Mouse (Mus musculus) thymus, postnatal 0 days (tissue): ENCODE results near the gene Noxo1. TPM values are rescaled to one million over a fixed set of nuclear protein-coding genes. Genes with fewer than 3 reads are reported as not detected.
"Not testable (repeated sequence)": the region's sequence is repeated elsewhere in the genome, so short reads cannot be mapped to it uniquely, and the experiment has no call there.

ENCODE experiments used
- DNase-seq: peaks from one replicate; pipeline ENCODE4 v3.0.0-alpha.2; 2015; ENCODE audit warnings: low spot score
- polyA plus RNA-seq: library from polyadenylated mRNA; unstranded; fragments of >200 nt; fragmentation: Nextera tagmentation; extraction: Ambion mirVana; gene quantifications from 2 replicates; pipeline ENCODE4 v1.2.1, GENCODE M21; 2015

Noxo1 gene
- polyA plus RNA-seq, 1 experiment from 2014 or later: 3.0 TPM

DNA sequence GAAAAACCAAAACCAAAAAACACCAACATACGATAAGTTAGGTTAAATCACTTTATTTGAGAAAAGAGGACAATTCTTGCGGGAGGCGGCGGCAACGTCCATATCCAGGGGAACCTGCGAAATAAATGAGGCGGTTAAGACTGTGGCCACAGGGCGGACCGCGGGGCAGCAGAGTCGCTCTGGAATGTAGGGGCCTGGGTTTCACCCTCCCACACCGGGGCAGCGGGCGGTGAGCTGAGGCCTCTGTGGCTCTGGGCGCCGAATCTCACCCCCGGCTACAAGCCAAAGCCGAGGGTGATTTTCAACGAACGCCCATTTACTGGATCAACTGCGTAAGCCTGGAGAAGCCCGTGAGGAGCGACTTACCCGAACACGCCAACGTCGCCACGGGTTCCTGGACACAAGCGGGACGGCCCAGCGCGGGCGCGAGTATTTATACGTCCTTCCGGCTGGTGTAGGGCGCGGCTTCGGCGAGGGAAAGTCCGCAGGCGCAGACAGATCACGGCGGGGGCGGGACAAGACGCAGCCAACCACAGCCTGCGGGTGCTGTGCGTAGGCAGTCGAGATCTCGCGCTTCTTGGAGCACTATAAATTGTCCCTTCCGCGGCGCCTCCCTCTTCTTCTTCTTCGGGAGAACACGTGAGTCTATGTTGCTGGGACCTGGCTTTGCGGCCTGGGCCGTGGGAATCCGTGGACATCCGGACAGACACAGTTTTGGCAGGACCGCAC, 23.6 kb downstream of the Noxo1 start:
- DNase-seq: peak; percentile 98

DNA sequence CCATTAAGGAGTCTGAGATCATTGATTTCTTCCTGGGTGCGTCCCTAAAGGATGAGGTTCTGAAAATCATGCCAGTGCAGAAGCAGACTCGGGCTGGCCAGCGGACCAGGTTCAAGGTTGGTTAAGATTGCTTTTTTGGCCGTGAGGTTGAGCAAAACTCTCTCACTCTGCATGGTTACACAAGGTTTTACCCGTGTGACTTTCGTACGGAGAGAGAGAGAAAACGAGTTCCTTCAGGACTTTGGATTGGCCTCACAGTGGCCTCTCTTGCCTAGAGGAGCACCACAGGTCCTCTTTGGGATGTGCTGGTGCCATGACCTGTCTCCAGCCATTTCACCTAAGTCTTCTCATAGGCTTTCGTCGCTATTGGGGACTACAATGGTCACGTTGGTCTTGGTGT, 24.6 kb downstream of the Noxo1 start:
- DNase-seq: not testable (repeated sequence)

DNA sequence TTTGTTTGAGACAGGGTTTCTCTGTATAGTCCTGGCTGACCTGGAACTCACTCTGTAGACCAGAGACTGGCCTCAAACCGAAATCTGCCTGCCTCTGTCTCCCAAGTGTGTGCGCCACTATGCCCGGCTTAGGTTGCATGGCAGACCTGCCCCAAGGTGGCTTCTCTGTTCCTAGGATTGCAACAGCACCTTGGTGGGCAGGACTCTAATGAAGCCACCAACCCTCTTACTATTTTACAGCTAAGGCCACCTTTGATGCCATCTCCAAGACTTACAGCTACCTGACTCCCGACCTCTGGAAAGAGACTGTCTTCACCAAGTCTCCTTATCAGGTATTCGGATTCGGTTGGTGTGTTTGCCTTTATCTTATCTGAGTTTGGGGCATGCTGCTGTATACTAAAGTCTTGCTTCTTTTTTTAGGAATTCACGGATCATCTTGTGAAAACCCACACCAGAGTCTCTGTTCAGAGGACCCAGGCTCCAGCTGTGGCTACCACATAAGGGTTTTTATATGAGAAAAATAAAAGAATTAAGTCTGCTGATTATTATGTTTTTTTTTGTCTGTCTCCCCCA, 25.4 kb downstream of the Noxo1 start:
- not testable (repeated sequence) for DNase-seq

DNA sequence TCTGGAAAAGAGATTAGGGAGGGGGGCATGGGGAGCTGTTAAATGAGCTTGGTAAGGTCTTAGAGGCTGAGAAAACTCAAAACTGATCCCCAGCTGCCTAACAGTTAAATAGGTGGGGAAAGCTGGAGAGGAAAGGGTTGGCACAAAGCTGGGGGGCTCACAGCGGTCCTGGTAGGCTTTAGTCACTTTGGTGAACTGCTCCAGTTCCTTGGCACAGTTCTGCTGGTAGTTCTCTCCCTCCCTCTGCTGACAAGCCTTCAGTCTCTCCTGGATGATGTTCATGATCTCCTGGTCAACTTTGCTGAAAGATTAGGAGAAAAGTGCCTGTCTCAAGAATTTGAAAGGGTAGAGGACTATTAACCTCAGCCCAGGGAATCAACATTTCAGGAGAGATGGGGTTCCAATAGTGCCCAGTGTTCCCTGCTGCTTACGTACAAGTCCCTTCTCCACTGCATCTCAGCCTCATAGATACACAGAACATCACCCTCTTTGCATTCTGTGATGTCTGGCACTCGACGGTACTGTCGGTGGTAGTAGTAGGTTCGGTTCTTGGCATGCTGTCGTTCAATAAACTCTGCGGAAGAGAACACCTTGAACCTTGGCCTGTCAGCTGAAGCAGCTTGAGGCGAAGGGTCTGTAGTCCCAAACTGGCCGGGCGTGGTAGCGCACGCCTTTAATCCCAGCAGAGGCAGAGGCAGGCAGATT, 26.3 kb downstream of the Noxo1 start:
- DNase-seq: no peak

DNA sequence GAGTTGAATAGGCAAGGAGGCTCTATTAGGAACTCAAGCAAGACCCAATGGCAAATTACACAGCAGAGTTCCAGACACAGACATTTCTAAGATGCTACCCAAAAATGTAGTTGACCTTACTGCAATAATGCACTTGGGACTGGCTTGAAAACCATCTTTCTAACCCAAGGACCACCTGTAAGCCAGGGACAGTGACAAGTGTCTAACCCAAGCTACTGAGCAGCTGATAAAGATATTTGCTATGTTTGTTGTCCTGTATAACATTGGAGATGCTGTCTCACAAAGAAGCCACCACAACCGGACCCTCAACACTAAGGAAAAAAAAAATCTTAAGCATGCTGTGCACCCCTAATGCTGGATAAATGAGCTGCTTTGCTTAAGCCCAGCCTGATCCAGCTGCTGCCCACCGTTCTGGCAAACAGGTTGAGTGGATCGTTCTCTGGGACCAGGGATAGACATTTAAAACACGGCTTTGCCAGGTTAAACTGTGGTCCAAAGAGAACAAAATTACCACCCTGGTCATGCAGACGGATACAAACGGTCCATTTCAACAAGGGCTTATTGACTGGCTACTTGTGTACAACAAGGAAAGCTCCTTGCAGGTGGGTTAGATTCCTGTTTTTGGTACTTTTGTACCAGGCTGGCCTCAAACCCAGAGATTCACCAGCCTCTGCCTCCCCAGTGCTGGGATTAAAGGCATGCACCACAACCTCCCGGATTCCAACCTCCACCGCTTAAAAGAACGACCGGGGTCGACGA, 27.3 kb downstream of the Noxo1 start:
- no peak for DNase-seq

DNA sequence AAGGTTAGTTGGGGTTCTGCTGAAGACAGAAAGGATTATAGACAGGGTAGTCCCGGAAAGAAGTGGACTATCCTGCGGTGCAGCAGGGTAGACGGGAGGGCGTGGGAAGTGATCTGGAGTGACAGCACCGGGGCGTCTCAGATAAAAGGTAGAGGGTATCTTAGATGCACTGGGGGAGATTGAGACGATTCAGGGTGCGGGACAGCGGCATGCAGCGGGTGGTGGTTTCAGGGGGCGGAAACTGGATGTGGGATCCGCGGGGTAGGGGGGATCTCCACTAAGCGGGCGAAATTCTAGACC, 27.8 kb downstream of the Noxo1 start:
- peak; percentile 50 for DNase-seq

DNA sequence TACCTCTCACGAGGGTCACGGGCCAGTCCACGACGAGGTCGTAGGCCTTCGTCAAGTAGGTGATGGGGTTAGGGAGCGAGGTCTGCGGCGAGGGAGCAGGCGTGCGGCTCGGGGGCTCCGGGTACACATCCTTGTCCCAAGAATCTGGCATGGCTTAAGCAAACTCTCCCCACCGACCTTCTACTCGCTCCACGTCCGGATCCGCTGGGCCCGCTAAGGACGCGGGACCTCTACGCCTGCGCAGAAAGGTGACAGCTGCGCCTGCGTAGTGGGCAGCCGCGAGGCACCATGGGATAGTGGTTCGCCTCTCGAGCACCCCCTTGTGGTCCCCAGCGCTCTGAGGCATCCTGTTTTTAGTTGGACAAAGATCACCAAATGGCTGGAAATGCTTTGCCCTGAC, 28.1 kb downstream of the Noxo1 start, which contains the start of gene Ndufb10:
TSS of gene Ndufb10 (minus strand) at position 295 of the 400 bp plus-strand sequence.
- peak; percentile 95 for DNase-seq

DNA sequence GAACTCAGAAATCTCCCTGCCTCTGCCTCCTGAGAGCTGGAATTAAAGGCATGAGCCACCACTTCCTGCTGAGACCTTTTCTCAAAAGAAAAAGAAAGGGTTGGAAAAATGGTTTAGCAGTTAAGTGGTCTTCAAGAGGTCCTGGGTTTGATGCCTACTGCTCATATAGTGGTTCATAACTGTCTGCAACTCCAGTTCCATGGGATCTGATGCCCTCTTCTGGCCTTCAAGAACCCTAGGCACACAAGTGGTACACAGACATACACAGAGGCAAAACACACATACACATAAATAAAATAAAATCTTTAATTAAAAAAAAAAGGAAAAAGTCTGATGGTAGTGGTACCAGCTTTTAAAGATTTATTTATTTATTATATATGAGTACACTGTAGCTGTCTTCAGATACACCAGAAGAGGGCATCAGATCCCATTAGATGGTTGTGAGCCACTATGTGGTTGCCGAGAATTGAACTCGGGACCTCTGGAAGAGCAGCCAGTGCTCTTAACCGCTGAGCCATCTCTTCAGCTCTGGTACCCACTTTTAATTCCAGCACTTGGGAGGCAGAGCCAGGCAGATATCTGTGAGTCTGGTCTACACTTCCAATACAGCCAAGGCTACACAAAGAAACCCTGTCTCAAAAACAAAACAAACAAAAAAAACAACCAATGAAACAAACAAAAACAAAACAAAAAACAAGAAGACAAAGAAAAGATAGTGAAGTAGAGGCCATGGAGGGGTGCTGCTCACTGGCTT, 29.8 kb downstream of the Noxo1 start:
- DNase-seq: no peak

DNA sequence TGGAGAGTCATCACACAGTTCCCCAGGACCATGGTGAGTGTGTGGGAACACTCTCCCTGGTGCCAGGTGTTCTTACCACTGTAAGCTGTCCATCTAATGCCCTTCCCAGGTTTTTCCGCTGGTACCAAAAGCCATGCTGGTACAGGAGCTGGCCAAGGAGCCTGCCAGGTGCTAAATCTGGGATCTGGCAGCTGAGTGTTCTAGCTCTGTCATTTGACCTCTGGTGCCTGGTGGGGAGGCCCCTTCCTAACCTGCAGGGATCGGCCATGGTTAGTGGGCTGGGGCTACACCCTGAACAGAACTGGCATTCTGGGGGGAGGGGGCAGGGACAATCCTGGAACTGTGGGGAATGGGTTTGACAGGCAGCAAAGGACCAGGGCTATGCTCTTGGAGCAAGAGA, 31.6 kb downstream of the Noxo1 start, which contains the start of gene Rpl3l:
TSS of gene Rpl3l (plus strand) at position 203 of the 400 bp plus-strand sequence.
- no peak for DNase-seq

DNA sequence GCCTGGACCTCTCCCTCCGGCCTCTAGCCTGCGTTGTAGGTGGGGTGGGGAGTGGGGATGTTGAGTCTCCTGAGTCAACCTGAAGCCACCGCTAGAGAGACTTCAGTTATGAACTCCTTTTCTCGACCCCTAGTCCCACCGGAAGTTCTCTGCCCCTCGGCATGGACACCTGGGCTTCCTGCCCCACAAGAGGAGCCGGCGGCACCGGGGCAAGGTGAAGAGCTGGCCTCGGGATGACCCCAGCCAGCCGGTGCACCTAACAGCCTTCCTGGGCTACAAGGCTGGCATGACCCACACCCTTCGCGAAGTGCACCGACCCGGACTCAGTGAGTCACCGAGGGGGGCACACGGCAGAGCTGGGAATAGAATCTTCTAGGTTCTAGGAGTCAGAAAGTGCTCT, 32.1 kb downstream of the Noxo1 start:
- DNase-seq: no peak

DNA sequence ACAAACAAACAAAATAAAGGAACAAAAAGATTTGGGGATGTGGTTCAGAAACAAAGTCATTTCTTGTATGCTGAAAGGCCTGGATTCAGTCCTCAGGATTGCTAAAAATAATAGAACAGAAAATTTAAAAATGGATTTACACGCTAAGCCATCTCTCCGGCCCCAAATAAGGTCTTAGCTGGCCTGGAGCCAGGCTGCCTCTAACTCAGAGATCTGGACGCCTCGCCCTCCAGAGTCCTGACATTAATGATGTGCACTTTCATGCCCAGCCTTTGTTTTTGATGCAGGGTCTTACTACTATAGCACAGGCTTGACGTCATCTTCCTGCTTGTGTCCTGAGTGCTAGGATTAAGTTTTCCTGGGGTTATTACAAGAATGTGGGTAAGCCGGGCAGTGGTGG, 33.0 kb downstream of the Noxo1 start:
- DNase-seq: no peak

DNA sequence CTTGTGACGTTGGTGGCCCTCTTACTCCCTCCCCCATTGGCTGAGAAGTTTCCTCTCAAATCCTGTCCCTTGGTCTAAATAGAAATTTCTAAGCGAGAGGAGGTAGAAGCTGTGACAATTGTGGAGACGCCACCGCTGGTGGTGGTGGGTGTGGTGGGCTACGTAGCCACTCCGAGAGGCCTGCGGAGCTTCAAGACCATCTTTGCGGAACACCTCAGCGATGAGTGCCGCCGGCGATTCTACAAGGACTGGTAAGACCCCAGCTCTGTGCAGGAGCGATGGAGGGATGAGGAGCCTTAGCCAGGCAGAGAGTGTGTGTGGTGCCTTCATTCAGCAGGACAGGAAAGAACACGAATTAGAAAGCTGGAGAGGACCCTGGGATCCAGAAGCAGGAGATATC, 34.8 kb downstream of the Noxo1 start:
- DNase-seq: no peak

DNA sequence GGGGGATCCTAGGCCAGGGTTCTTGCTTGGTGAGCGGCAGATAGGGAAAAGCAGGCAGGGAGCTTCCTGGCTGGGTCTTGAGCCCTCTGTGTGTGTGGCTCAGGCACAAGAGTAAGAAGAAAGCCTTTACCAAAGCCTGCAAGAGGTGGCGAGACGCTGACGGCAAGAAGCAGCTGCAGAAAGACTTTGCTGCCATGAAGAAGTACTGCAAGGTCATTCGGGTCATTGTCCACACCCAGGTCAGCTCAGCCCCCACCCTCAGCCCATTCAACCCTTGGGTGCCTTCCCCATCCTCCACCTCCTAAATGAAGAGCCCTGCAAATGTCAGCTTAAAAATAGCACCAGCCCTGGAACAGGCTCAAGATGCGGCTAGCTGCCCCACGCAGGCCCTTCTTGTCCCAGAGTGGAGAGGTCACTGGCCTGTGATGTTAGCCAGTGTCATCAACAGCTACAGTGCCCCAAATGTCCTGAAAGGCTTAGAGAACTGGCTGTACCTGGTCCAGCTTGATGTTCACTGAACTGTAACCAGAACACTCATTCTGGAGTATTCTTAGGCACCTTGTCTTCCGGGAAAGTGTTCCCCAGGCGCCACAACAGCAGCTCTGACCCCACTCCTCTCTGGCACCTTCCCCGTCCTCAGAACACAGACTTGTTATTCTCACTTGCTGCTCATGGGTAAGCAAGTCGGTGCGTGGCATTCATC, 36.4 kb downstream of the Noxo1 start:
- no peak for DNase-seq

DNA sequence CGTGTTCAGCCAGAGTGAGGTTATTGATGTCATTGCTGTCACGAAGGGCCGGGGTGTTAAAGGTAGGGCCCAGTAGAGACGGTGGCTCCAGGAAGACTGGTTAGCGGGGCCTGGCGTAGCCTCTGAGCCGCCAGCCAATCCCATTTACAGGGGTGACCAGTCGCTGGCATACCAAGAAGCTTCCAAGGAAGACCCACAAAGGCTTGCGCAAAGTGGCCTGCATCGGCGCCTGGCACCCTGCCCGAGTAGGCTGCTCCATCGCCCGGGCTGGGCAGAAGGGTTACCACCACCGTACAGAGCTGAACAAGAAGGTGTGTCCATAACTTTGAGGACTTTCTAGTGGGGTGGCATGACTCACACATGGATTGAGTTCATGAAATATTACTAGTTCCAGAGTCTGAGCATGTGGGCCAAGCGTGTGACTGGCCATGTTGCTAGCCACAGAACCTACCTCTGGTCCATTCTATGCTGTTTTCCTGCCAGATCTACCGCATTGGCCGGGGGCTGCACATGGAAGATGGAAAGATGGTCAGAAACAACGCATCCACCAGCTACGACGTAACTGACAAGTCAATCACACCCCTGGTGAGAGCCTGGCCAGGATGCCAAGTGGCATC, 37.5 kb downstream of the Noxo1 start:
- no peak for DNase-seq

DNA sequence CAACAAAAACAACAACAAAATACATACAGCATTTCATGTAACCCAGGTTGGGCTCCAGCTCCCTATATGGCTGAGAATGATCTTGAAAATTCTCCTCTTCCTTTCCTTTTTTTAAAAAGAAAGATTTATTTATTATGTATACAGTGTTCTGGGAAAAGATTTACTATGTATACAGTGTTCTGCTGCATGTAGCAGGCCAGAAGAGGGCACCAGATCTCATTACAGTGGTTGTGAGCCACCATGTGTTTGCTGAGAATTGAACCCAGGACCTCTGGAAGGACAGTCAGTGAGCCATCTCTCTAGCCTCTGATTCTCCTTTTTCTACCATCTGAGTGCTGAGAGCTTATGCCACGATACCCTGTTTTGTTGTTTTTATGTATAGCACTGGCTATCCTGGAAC, 38.5 kb downstream of the Noxo1 start:
- no peak for DNase-seq

DNA sequence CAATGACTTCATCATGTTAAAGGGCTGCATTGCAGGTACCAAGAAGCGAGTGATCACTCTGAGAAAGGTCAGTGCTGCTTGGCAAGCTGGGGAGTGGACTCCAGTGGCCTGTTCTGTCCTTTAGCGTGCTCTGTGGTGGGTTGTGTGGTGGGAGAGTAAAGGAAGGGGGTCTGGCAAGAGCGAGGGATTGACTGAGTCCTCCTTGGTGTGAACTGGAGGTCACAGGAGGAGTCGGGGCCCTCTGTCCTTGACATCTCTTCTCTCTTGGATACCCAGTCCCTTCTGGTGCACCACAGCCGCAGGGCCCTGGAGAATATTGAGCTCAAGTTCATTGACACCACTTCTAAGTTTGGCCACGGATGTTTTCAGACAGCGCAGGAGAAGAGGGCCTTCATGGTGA, 39.4 kb downstream of the Noxo1 start:
- no peak for DNase-seq

DNA sequence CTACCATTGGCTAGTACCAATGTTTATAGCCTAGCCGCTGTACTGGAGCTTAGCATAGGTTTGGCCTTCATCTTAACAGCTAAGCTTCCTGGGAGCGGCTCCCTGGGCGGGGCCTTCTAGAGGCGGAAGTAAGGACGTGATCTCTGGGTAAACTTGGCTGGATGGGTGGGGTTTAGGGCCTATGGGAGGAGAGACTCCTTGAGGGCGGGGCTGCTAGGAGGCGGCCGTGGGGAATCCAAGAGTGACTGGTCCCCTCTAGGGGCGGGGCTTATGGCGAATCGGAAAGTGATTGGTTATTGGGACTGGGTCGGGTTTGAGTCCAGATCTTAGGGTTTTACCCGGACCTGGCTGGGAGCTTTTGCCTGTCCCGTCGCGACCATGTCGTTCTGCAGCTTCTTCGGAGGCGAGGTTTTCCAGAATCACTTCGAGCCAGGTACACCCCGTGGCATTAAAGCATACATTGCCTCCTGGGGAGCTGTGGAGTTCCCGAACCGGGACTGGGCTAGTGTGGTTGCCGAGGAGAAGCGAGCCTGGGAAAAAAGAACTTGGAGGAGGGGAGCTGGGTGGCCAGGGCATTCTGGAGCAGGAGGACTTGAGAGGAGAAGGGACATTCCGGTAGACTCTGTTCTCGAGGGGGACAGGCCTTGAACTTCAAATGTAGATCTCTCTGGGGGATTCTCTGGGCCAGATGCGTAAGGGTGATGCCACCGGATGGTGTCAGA, 40.5 kb downstream of the Noxo1 start, which contains the start of gene Msrb1:
TSS of gene Msrb1 (plus strand) at position 313 of the 722 bp plus-strand sequence.
- peak; percentile 98 for DNase-seq

DNA sequence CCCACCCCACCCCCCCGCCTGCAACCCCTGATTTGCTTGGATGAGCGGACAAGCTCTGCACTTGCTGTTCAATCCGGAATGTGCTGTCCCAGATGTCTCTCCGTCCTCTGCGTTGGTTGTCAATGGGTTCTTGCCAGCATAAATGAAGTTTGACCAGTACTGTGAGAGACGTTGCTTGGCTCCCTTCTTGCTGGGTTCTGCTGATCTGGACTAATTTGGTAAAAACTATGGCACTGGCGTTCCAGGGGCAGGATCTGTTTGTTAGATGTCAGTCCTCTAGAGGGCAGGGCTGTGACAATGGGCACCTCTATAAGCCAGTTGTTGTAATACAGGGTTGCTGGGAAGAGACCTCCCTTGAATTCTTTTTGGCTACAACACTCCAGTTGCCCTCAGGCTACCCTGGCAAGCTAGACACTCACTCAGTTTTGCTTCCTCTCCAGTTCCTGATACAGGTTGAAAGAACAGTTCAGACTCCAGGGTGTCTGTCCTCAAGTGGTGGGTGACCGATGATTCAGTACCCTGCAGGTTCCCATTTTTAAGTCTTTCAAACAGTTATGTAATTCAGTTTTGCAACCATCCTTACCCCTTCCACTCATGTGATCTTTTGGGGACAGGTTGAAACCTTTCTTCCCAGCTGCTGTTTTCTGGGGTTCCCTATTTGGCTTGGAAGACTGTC, 41.2 kb downstream of the Noxo1 start:
- no peak for DNase-seq

DNA sequence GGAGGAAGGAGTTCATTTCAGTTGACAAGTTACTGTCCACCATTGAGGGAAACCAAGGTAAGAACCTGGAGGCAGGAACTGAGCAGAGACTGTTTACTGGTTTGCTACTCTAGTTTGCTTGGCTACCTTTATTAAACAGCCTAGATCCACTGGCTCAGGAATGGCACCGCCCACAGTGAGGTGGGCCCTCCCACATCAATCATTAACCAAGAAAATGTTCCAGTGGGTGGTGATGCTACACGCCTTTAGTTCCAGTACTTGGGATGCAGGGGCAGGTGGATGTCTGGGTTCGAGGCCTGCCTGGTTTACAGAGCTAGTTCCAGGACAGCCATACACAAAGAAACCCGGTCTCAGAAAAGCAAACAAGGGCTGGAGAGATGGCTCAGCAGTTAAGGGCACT, 42.2 kb downstream of the Noxo1 start:
- DNase-seq: no peak
